Mouse (Mus musculus) lung, adult 2 months (tissue): ENCODE measurements at regions not wholly inside any gene's neighbourhood (a gene's known extent, or its start where the extent isn't known, plus 50 kb on each side); places are given as distances from the start of the nearest gene placed in this dataset.

Experiments
- CTCF ChIP-seq: fragments of 200-500 bp; IDR thresholded peaks from 2 replicates; pipeline ENCODE4 v1.5.1; 2011; ENCODE audit warnings: mild to moderate bottlenecking, low read length, control low read depth; ENCODE audit not compliant: insufficient read depth
- POLR2A ChIP-seq: fragments of 200-500 bp; IDR thresholded peaks from 2 replicates; pipeline ENCODE4 v1.6.1; 2011; ENCODE audit warnings: low read depth, mild to moderate bottlenecking, control low read depth, low read length, borderline replicate concordance; ENCODE audit errors: extremely low read depth

GRCm38 (mm10) chr9:61840353-61840752, 74.0 kb downstream of the Rplp1 start:
- TF ChIP-seq CTCF: no peak
- TF ChIP-seq POLR2A: no peak
